ENCODE assay signal across 9 mouse cellular contexts in genomic region chr4:142248426-142248825, GRCm38 (mm10). TPM values are rescaled to one million over a fixed set of nuclear protein-coding genes. Genes with fewer than 3 reads are reported as not detected.
DNase-seq lines count a peak whose midpoint lies in the region; TF ChIP-seq lines count a peak whose summit lies in the region.
"Had no signal": no experiment of that assay in that cellular context is flagged by ENCODE, and none has a peak within 500 bp of the region (broad histone marks: within the 10 kb centered on the region; RNA-seq: fewer than 3 reads in every experiment).

No protein-coding gene starts in this region.

- H3K9ac ChIP-seq in heart, adult 2 months (ENCODE audit: low read depth, low read length), result no peak overlapping the region
- H3K9ac ChIP-seq: embryonic facial prominence, embryonic 13.5 days had no signal

- peak; percentile 91 for TF ChIP-seq CTCF in cortical plate, adult 2 months (IDR thresholded peaks at IDR 0.05; ENCODE audit: extremely low read depth, insufficient read depth, low read length)
- TF ChIP-seq CTCF in heart, adult 2 months (IDR thresholded peaks at IDR 0.05), result peak; percentile 99
- TF ChIP-seq CTCF in lung, adult 2 months (IDR thresholded peaks at IDR 0.05; ENCODE audit: insufficient read depth, low read length), result peak; percentile 96

- no peak overlapping the region for H3K4me3 ChIP-seq in cortical plate, adult 2 months (ENCODE audit: insufficient read depth, low read length)
- no peak overlapping the region for H3K4me3 ChIP-seq in heart, adult 2 months
- no peak overlapping the region for H3K4me3 ChIP-seq in lung, adult 2 months (replicated peaks; ENCODE audit: extremely low read depth, low read depth, low read length)
- H3K4me3 ChIP-seq: embryonic facial prominence, embryonic 13.5 days had no signal

- no peak for TF ChIP-seq POLR2A in cortical plate, adult 2 months (IDR thresholded peaks at IDR 0.05; ENCODE audit: extremely low read depth, insufficient read depth, low read length)
- TF ChIP-seq POLR2A in heart, adult 2 months (IDR thresholded peaks at IDR 0.05; ENCODE audit: insufficient read depth, low read depth, low read length), result no peak
- no peak for TF ChIP-seq POLR2A in lung, adult 2 months (IDR thresholded peaks at IDR 0.05; ENCODE audit: borderline replicate concordance, extremely low read depth, low read depth, low read length)

- peaks cover 2% of the 10 kb centered on the region; the same call in 1 of the 2 replicates for H3K4me1 ChIP-seq in cortical plate, adult 2 months (ENCODE audit: control insufficient read depth, insufficient read depth, low read length)
- no peaks in the 10 kb centered on the region for H3K4me1 ChIP-seq in heart, adult 2 months (ENCODE audit: control insufficient read depth, insufficient read depth, low read length)
- no peaks in the 10 kb centered on the region for H3K4me1 ChIP-seq in lung, adult 2 months (ENCODE audit: control insufficient read depth, insufficient read depth, low read length)

- no peak overlapping the region for H3K27ac ChIP-seq in cortical plate, adult 2 months (ENCODE audit: insufficient read depth, low read length)
- no peak overlapping the region for H3K27ac ChIP-seq in heart, adult 2 months
- H3K27ac ChIP-seq: embryonic facial prominence, embryonic 13.5 days had no signal

- no peaks in the 10 kb centered on the region for H3K27me3 ChIP-seq in heart, adult 2 months (ENCODE audit: control insufficient read depth, insufficient read depth, low read length)
- H3K27me3 ChIP-seq: embryonic facial prominence, embryonic 13.5 days had no signal

- peak; percentile 55; the same call in 1 of the 2 replicates for TF ChIP-seq EP300 in heart, adult 2 months (IDR thresholded peaks at IDR 0.05; ENCODE audit: insufficient read depth, low read depth, low read length)

- intact Hi-C loops in heart, adult 2 months (cut with DNase I), result loop anchor here (1.0 to 5.0 kb wide), 4 partner anchors 41 to 634 kb away; no protein-coding TSS in a partner anchor

- DNase-seq in A20 (ENCODE audit: low read depth, low spot score), result peak; percentile 68
- DNase-seq in adrenal gland, adult 18-20 months (ENCODE audit: low spot score in 2 of 2), result peak; percentile 82 to 88
- peak; percentile 68 to 88 for DNase-seq in heart, adult 2 months
- peak; percentile 87 for DNase-seq in kidney, postnatal 14 days
- DNase-seq in lung, adult 2 months, result peak; percentile 87
- peak; percentile 73 for DNase-seq in ovary, postnatal 36 days (ENCODE audit: low spot score)
- DNase-seq in thymus, postnatal 25 days, result peak; percentile 68

- H3K79me2 ChIP-seq in heart, adult 2 months (replicated peaks; ENCODE audit: control insufficient read depth, insufficient read depth, low read length), result no peaks in the 10 kb centered on the region

- 12% methylated on average over 5 of the region's 5 CpGs for WGBS in heart, adult 2 months
- 16% methylated on average over 5 of the region's 5 CpGs for WGBS in lung, adult 2 months

- H3K36me3 ChIP-seq in heart, adult 2 months (ENCODE audit: control insufficient read depth, insufficient read depth, low read length), result no peaks in the 10 kb centered on the region
- H3K36me3 ChIP-seq: embryonic facial prominence, embryonic 13.5 days had no signal

RNA-seq across cellular contexts. Expression of gene Kazn, which starts 9.2 kb away (rescaled TPM):
- total RNA-seq in adrenal gland, adult 18-20 months (2021), result 10 to 100 TPM; 11.1 to 18.6 TPM
- 45.8 and 60.3 TPM in 2 replicates for polyA plus RNA-seq in cortical plate, adult 2 months (2012; rRNA removed)
- total RNA-seq in heart, adult 2 months (2021), result 1 to 10 TPM; 2.4 to 3.4 TPM
- polyA plus RNA-seq in heart, adult 2 months (2012; rRNA removed), result 3.8 and 5.7 TPM in 2 replicates
- 43.2 and 46.1 TPM in 2 replicates for polyA plus RNA-seq in lung, adult 2 months (2012; rRNA removed)
